Mouse (Mus musculus) hindbrain, embryonic 14.5 days (tissue): ENCODE results near the gene Tmem63a. TPM values are rescaled to one million over a fixed set of nuclear protein-coding genes. Genes with fewer than 3 reads are reported as not detected.
A peak's percentile ranks its signal among the peaks of the same experiment; 100 is the strongest.

Source experiments
- ATAC-seq: fragments of 200-750 bp; cut with Nextera tagmentation; 2 replicates; pipeline ENCODE4 v1.8.0; 2017; ENCODE audit warnings: moderate number of reproducible peaks, mild to moderate bottlenecking, moderate TSS enrichment, moderate library complexity; ENCODE audit not compliant: low FRiP score
- DNase-seq: peaks from one replicate; pipeline ENCODE4 v3.0.0-alpha.2; 2015; ENCODE audit warnings: low spot score
- H3K27ac ChIP-seq: fragments of 300-500 bp; sonication (generic); 2 replicates; pipeline ENCODE4 v1.5.1; 2014; ENCODE audit warnings: mild to moderate bottlenecking, moderate library complexity
- H3K27me3 ChIP-seq: fragments of 300-500 bp; sonication (generic); 2 replicates; pipeline ENCODE4 v1.6.1; 2014; ENCODE audit warnings: mild to moderate bottlenecking, low read length, mixed read lengths; ENCODE audit not compliant: control insufficient read depth, insufficient read depth
- H3K36me3 ChIP-seq: fragments of 300-500 bp; sonication (generic); replicated peaks from 2 replicates; pipeline ENCODE4 v1.6.1; 2014; ENCODE audit not compliant: control insufficient read depth, insufficient read depth
- H3K4me1 ChIP-seq: fragments of 300-500 bp; sonication (generic); replicated peaks from 2 replicates; pipeline ENCODE4 v1.6.1; 2014; ENCODE audit warnings: antibody characterized with exemption, low read length, mixed read lengths; ENCODE audit not compliant: control insufficient read depth, insufficient read depth
- H3K4me2 ChIP-seq: fragments of 300-500 bp; sonication (generic); replicated peaks from 2 replicates; pipeline ENCODE4 v1.6.1; 2014; ENCODE audit warnings: mild to moderate bottlenecking, moderate library complexity
- H3K4me3 ChIP-seq: fragments of 300-500 bp; sonication (generic); replicated peaks from 2 replicates; pipeline ENCODE4 v1.5.1; 2014; ENCODE audit warnings: mild to moderate bottlenecking, low read length
- H3K9ac ChIP-seq: fragments of 300-500 bp; sonication (generic); 2 replicates; pipeline ENCODE4 v1.6.1; 2014
- H3K9me3 ChIP-seq: fragments of 300-500 bp; sonication (generic); 2 replicates; pipeline ENCODE4 v1.6.1; 2016; ENCODE audit warnings: low read length; ENCODE audit not compliant: control insufficient read depth
- WGBS: fragments of 180-500 bp; shearing (Covaris S2); extraction: QIAGEN DNeasy Blood & Tissue Kit; methylation state at CpG from one replicate; pipeline ENCODE4 v1.1.7; 2014; 5-methylcytosine and 5-hydroxymethylcytosine counted together
- polyA plus RNA-seq: library from polyadenylated mRNA; unstranded; fragments of >200 nt; fragmentation: Nextera tagmentation; extraction: Ambion mirVana; gene quantifications from 2 replicates; pipeline ENCODE4 v1.2.1, GENCODE M21; 2014

Gene Tmem63a
- polyA plus RNA-seq, 1 experiment from 2014 or later: 1.5 TPM

GRCm38 (mm10) chr1:180905307-180905706 is 36.8 kb upstream of the Tmem63a start:
- no peak for ATAC-seq
- Histone ChIP-seq H3K4me3 (peak overlapping the region; percentile 72), H3K27me3 (no peaks in the 10 kb centered on the region), H3K9ac (peak overlapping the region; percentile 45; the same call in 1 of the 2 replicates), H3K4me1 (peaks cover 15% of the 10 kb centered on the region), H3K9me3 (no peaks in the 10 kb centered on the region), H3K36me3 (peaks cover 31% of the 10 kb centered on the region), H3K27ac (no peak overlapping the region), H3K4me2 (peak overlapping the region; percentile 85)
- 61% methylated on average over 6 of the region's 6 CpGs for WGBS
- DNase-seq: no peak

GRCm38 (mm10) chr1:180905876-180906275 is 36.3 kb upstream of the Tmem63a start:
- Histone ChIP-seq H3K9ac (0 out of 2 replicates have a peak overlapping the region, but pooled peaks have one; percentile 45), H3K9me3 (no peaks in the 10 kb centered on the region), H3K4me1 (peaks cover 15% of the 10 kb centered on the region), H3K27me3 (no peaks in the 10 kb centered on the region), H3K4me2 (peak overlapping the region; percentile 85; the same call in 1 of the 2 replicates), H3K36me3 (peaks cover 31% of the 10 kb centered on the region), H3K27ac (no peak overlapping the region), H3K4me3 (peak overlapping the region; percentile 72; the same call in 1 of the 2 replicates)
- DNase-seq (no peak), ATAC-seq (no peak)
- 94% methylated on average over 17 of the region's 17 CpGs for WGBS

DNA sequence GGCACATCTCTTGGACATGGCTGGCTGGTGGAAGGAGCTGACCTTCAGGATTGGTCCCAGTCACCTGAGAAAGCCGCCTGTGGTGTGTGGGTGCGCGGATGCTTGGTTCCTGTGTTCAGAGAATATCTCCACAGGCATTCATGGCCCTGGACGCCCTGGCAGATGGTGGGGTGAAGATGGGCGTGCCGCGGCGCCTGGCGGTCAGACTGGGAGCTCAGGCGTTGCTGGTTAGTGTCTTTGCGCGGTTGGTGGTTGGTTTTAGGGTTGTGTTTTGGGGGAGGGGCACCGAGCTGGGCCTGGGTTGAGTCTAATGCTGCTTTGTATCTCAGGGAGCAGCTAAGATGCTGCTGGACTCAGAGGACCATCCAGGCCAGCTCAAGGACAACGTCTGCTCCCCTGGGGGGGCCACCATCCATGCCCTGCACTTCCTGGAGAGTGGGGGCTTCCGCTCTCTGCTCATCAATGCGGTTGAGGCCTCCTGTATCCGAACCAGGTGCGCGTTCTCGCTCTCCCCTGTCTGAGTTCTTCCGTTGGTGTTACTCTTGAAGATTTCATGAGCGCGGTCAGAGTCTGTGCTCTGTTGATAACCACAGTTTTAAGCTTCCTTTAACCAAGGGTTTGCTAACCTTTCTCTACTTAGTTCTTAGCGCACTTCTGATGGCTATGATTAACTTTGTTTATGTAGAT is 35.5 kb upstream of the Tmem63a start:
- ATAC-seq (no peak), DNase-seq (no peak)
- H3K27me3 ChIP-seq: no peaks in the 10 kb centered on the region
- peaks cover 15% of the 10 kb centered on the region for H3K4me1 ChIP-seq
- no peak overlapping the region for H3K27ac ChIP-seq
- WGBS: 92% methylated on average over 24 of the region's 24 CpGs
- H3K4me3 ChIP-seq: no peak overlapping the region
- no peak overlapping the region for H3K4me2 ChIP-seq
- H3K36me3 ChIP-seq: peaks cover 31% of the 10 kb centered on the region
- H3K9me3 ChIP-seq: no peaks in the 10 kb centered on the region
- no peak overlapping the region for H3K9ac ChIP-seq

- H3K9me3 ChIP-seq: no peaks in the 10 kb centered on the region
- no peaks in the 10 kb centered on the region for H3K27me3 ChIP-seq
- H3K27ac ChIP-seq: no peak overlapping the region
- peaks cover 28% of the 10 kb centered on the region for H3K36me3 ChIP-seq
- ATAC-seq (no peak), DNase-seq (no peak)
- H3K9ac ChIP-seq: no peak overlapping the region
- H3K4me1 ChIP-seq: no peaks in the 10 kb centered on the region
- no peak overlapping the region for H3K4me3 ChIP-seq
- no peak overlapping the region for H3K4me2 ChIP-seq
- WGBS: 50% methylated on average over 8 of the region's 8 CpGs
Measured at GRCm38 (mm10) chr1:180911138-180911537, 31.0 kb upstream of the Tmem63a start.

DNA sequence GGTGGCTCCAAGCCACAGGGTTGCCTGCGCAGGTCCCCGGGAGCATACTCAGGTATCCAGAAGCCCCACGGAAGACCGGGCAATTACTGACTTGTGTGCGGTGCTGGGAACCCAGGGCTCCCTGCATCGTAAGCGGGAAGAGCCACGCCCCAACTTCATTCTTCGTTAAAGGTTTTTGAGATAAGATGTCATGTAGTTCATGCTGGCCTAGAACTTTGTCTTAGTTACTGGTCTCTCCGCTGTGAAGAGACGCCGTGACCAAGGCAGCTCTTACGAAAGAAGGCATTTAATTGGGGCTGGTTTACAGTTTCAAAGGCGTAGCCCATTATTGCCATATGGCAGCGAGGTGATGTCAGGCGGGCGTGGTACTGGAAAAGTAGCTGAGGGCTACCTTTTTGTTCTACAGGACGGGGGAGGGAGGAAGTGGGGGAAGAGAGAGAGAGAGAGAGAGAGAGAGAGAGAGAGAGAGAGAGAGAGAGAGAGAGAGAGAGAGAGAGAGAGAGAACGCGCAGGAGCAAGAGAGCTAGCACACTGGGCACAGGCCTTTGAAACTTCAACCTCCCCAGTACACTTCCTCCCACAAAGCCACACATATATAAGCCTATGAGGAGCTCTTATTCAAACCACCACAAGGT is 30.4 kb upstream of the Tmem63a start:
- no peak overlapping the region for H3K9ac ChIP-seq
- no peak for DNase-seq

GRCm38 (mm10) chr1:180912792-180913191 is 29.4 kb upstream of the Tmem63a start:
- Histone ChIP-seq H3K4me2 (no peak overlapping the region), H3K4me1 (no peaks in the 10 kb centered on the region), H3K27ac (no peak overlapping the region), H3K27me3 (no peaks in the 10 kb centered on the region), H3K9ac (no peak overlapping the region), H3K4me3 (no peak overlapping the region), H3K9me3 (no peaks in the 10 kb centered on the region), H3K36me3 (peaks cover 12% of the 10 kb centered on the region)
- 82% methylated on average over 5 of the region's 5 CpGs for WGBS
- ATAC-seq (no peak), DNase-seq (no peak)

More for the DNA sequence above, 30.4 kb upstream of the Tmem63a start:
- Histone ChIP-seq H3K4me1 (no peaks in the 10 kb centered on the region), H3K27me3 (no peaks in the 10 kb centered on the region), H3K4me3 (no peak overlapping the region), H3K36me3 (peaks cover 21% of the 10 kb centered on the region), H3K9me3 (no peaks in the 10 kb centered on the region), H3K4me2 (no peak overlapping the region), H3K27ac (no peak overlapping the region)
- WGBS: 65% methylated on average over 20 of the region's 20 CpGs
- no peak for ATAC-seq

GRCm38 (mm10) chr1:180913797-180914196 is 28.3 kb upstream of the Tmem63a start:
- H3K36me3 ChIP-seq: peaks cover 3% of the 10 kb centered on the region; the same call in 1 of the 2 replicates
- no peak overlapping the region for H3K4me3 ChIP-seq
- DNase-seq (no peak), ATAC-seq (no peak)
- no peaks in the 10 kb centered on the region for H3K4me1 ChIP-seq
- 71% methylated on average over 4 of the region's 4 CpGs for WGBS
- H3K9ac ChIP-seq: no peak overlapping the region
- no peaks in the 10 kb centered on the region for H3K9me3 ChIP-seq
- H3K4me2 ChIP-seq: no peak overlapping the region
- no peaks in the 10 kb centered on the region for H3K27me3 ChIP-seq
- no peak overlapping the region for H3K27ac ChIP-seq

DNA sequence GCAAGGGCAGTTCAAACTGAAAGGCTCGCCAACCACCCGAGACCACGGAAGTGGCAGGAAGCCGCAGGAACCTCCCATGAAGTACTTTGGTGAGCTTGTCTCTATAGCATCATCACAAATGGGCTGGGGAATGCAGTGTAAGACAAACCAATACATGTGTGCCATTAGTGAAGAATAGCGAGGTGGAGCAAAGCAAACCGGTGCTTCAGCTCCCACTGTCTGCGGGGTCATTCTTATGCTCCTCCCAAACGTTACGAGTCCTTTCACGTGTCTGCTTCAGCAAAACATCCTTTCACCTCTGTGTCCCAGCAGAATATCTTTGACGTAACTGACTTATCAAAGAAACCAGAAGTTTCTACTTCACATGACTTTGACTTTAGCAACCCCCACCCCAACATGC is 25.7 kb upstream of the Tmem63a start:
- ATAC-seq (no peak), DNase-seq (no peak)
- Histone ChIP-seq H3K36me3 (no peaks in the 10 kb centered on the region), H3K4me1 (no peaks in the 10 kb centered on the region), H3K4me3 (no peak overlapping the region), H3K9ac (no peak overlapping the region), H3K27me3 (no peaks in the 10 kb centered on the region), H3K9me3 (no peaks in the 10 kb centered on the region), H3K4me2 (no peak overlapping the region), H3K27ac (no peak overlapping the region)
- WGBS: 89% methylated on average over 11 of the region's 11 CpGs

DNA sequence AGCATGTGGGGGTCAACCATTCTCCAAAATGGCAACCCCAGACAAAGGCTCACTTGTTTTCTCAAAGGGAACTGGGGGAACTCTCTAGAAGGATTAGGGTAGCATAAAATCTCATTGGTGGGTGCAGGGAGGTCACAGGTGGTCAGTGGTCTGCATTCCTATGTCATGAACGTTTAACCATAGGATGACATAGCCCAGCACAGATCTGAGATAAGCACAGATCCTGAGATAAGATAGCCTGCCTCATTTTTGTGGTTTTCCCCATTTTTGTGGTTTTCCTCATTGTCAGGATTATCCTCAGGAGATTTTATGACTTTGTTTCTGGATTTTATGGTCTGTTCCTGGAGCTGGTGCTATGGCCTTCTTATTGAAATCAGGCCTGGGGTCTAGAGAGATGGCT is 25.1 kb upstream of the Tmem63a start:
- Histone ChIP-seq H3K36me3 (no peaks in the 10 kb centered on the region), H3K9me3 (no peaks in the 10 kb centered on the region), H3K4me1 (no peaks in the 10 kb centered on the region), H3K4me2 (no peak overlapping the region), H3K4me3 (no peak overlapping the region), H3K27ac (no peak overlapping the region), H3K9ac (no peak overlapping the region), H3K27me3 (no peaks in the 10 kb centered on the region)
- 58% methylated on average over 1 of the region's 1 CpGs for WGBS
- DNase-seq: no peak
- no peak for ATAC-seq
